Mouse (Mus musculus): ENCODE results near the gene Ntn5. TPM values are rescaled to one million over a fixed set of nuclear protein-coding genes. Genes with fewer than 3 reads are reported as not detected.

The Ntn5 gene
- polyA plus RNA-seq, 1 experiment = 4.4 TPM

DNA sequence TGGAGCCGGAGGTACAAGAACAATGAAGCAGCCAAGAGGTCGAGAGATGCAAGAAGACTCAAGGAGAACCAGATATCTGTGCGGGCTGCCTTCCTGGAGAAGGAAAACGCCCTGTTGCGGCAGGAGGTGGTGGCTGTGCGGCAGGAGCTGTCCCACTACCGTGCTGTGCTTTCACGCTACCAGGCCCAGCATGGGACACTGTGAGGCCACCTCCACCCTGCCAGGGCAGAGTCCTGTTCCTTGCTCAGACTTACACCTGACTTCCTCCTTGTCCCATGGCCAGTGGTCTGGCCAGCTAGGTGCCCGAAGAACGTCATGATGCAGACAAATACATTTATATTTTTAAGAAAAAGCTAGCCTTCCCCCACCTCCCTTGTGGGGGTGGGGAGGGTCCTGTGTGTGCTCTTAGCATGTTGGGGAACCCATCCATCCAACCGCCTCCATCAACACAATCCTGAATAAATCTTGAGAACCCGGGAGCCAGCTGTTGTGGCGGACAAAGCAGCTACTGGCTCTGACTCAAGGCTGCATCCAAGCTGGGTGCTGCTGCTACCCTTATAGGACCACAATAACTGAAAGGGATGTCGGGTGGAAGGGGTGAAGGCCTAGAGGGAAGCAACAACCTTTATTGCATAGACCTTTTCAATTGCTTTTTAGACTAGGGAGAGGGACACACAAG lies 26.0 kb downstream of the Ntn5 start:
- WGBS = 60% methylated on average over 14 of the region's 14 CpGs

DNA sequence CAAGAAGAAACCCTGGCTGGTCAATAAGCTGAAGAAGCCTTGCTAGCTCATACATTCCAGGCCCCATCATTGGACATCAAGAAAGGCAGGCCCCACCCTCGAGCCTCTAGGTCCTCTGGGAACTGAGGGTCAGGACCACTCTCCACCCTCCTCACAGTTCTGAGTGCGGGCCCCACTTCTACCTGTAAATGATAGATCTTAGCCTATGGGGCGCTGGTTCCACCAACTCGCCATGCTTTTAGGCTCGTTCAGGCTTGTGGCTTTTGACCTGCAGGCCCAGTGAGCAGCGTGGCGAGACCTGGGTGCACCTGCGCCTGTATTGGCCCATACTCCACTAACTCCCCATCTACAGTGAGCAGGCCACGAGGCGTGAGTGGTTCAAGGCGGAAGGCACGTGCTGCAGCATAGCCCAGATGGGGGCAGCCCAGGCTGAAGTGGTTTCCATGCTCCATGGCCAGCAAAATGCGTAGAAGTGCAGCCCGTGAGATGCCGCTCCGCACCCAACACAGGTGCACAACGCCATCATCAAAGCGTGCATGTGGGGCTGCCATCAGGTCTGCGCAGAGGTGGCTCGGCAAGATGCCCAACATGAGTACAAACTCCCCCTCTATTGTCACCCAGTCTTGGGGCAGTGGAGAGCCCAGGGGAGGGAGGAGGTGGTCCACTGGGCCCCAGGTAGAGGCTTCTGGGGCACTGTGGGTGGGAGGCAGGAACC lies 26.8 kb downstream of the Ntn5 start:
- WGBS = 83% methylated on average over 20 of the region's 20 CpGs
- no peak for DNase-seq (ENCODE audit: low read depth, low spot score)

More for the DNA sequence above, 26.0 kb downstream of the Ntn5 start:
- DNase-seq (ENCODE audit: low read depth, low spot score) = no peak

DNA sequence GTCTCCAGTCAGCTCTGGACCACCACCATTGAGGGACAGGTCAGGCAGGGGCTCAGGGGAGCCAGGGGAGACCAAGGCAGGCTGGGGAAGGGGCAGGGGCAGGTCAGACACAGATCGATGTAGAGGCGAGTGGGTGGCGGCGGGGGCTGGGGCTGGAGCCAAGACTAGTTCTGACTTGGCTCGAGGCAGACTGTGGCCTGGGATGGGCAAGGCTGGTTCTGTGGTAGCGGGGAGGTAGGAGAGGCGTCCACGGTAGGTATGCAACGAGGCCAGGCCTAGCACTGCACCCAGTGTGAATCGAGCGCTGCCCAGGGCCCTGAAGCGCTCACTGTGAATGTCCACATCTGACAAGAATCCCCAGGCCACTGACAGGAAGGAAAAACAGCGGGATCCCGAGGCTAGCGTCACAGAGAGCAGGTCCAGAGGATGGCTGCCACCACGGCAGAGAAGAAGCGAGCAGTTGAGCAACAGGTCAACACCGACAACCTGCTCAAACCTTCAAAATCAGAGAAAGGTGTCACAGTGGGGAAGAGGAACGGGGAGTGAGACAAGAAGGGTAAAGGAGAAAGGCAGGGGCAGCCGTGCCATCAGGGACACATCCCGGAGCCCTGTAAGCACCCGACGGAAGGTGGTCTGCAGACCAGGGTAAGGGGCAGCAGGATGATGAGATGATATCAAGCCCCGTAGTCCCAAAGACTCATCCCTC lies 27.6 kb downstream of the Ntn5 start:
- DNase-seq (ENCODE audit: low read depth, low spot score) = no peak
- WGBS = 78% methylated on average over 24 of the region's 24 CpGs

DNA sequence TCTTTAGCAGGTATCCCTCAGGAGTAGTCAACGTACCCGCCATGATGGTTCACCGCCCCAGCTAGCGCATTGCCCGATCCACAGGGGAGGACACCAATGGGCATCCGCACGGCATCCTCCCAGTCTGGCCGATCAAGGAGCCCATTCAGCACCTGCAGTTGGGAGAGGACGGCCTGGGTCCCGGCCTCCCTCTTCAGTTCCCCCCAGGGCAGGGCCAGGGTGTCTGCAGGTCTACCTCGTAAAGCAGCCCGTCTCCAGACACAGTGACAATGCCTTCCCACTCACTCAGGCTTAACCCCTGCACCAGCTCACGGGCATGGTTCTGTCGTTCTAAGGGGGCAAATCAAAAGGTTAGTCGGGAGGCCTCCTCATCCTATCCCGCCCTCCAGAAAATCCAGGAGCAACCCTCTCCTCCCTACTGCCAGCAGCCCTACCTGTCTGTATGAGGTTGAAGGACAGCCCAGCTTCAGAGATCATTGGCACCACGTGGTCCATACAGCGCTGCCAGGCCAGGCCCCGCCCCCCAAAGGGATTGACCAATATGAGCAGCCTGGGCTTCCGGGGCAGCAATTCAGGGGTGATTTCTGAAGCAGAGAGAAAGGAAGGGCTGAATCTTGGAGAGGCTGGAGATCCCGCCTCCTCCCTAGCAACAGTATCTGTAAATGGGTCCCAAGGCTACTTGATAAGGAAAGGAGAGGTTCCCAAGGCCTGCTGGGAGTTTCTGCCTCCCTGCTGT lies 28.4 kb downstream of the Ntn5 start:
- WGBS = 52% methylated on average over 21 of the region's 21 CpGs

DNA sequence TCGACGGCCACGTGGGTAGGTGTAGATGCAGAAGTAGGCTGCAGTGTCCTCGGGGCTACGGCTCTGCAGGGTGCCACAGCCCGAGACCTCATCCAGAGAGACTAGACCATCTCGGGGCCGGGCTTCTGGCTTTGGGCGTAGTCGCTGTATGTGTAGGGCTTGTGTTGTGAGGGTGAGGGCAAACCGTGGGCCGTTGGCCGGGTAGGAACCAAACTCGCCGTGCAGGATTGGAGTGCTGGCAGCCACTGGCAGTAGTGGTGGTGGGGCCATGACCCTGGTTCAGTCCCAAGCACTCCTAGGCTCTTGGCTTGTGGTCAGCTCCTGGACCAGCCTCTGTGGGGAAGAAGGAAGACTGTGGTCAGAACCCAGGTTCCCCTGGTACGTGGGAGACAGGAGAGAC lies 29.6 kb downstream of the Ntn5 start:
- 36% methylated on average over 16 of the region's 16 CpGs for WGBS
- no peak for DNase-seq (ENCODE audit: low read depth, low spot score)

More for the DNA sequence above, 28.4 kb downstream of the Ntn5 start:
- DNase-seq (ENCODE audit: low read depth, low spot score) = no peak

DNA sequence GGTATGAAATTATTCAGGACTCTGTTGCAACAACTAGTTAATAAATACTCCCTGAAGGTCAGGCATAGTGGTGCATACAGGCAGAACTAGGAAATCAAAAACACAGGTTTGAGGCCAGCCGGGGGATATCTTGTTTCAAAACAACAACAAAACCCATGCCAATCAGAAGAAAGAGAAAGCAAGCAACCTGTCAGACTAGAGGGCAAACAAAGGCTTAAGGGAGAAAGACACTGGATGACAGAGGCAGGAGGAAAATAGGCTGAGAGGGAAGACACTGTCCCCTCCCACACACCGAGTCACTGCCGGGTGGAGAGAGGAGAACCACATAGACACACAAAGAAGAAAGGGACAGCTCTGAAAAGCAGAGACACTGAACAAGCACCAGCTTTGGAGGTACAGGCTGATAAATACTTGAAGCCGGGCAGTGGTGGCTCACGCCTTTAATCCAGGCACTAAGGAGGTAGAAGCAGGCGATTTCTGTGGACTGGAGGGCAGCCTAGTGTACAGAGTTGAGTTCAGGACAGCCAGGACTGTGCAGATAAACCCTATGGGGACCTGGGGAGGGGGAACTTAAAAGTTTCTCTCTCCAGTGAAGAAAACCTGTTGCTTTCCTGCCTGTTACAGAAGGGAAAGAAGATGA lies 30.2 kb downstream of the Ntn5 start:
- WGBS = 30% methylated on average over 6 of the region's 6 CpGs
- DNase-seq (ENCODE audit: low read depth, low spot score) = no peak

DNA sequence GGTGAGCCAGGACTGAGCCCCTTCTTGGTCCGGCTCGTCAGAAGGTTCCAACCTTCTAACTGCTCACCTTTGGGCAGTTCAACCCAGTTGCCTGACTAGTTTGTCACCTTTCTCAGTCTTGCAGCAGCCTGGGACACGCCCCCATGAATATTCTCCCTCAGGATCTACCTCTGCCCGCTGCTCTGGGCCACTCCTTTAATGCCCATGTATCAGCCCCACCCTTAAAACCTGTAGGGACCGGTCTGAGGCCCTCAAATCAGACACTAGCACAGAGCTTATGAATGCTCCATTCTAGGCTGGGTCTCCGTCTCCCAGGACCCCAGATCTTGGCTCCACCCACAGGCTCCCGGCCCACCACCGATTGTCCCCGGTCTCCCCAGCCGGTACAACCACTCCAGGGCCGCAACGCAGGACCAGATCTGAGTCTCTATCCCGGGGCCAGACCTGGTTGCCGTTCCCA lies 30.8 kb downstream of the Ntn5 start:
- 2% methylated on average over 14 of the region's 14 CpGs for WGBS

DNA sequence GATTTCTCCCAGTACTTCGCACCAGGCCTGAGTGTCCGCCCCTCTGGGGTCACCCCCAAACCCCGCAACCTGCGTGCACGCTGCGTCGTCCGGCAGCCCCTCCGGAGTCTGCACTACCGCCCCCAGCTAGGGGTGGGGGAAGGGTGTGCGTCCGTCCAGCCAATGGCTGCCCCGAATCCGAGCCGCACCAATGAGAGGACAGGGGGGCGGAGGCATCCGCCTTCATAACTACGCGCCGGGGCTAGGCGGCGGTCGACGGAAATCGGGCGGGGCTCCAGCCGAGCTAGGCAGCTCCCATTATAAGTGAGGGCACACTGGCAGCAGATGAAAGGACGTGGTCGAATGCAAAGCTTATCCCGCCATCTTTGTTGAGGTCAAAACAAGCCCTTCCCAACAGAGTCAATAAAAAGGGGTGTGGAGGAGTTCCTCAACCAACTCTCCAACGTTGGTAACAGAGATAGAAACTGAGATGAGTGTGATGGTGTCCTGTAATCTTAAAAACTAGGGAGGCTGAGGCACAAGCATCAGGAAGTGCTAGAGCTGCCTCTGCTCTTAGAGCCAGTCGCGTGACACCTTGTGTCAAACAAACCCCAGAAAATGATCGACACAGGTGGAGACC lies 31.4 kb downstream of the Ntn5 start, which contains the start of gene Rpl18:
Gene Rpl18 (plus strand): TSS at position 368 of the 619 bp plus-strand sequence.
- 2% methylated on average over 34 of the region's 34 CpGs for WGBS

More for the DNA sequence above, 30.8 kb downstream of the Ntn5 start:
- DNase-seq (ENCODE audit: low read depth, low spot score) = no peak

DNA sequence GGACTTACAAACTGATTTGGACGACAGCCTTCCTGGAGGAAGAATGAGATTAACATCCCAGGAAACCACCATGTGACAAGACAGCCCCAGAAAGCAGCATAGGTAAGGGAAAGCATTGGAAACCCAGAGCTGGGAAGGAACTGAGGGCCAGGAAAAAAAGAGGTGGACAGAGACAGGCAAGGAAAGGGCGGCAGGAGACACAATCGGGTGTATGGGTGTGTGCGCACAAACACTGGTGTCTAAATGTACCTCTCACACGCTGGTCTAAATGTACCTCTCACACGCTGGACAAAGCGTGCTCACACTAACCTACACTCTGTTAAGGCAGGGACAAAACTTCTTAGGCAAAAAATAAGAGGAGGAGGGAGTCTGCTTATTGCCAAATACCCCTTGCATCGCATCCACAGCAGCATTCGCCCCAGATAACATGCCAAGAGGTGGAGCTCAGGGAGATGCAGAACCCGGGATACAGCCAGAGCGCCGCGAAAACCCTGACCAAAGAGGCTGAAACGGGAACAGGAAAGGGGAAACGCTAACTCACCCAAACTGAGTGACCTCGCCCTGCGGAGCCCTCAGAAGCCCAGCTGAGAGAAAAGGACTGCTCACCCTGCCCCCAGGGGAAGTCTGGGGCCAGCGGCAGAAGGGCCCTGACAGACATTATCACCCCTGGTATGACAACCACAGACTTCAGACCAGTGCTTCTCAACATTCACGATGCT lies 32.1 kb downstream of the Ntn5 start:
- 60% methylated on average over 19 of the region's 19 CpGs for WGBS
- DNase-seq (ENCODE audit: low read depth, low spot score) = no peak

More for the DNA sequence above, 31.4 kb downstream of the Ntn5 start, which contains the start of gene Rpl18:
- no peak for DNase-seq (ENCODE audit: low read depth, low spot score)

DNA sequence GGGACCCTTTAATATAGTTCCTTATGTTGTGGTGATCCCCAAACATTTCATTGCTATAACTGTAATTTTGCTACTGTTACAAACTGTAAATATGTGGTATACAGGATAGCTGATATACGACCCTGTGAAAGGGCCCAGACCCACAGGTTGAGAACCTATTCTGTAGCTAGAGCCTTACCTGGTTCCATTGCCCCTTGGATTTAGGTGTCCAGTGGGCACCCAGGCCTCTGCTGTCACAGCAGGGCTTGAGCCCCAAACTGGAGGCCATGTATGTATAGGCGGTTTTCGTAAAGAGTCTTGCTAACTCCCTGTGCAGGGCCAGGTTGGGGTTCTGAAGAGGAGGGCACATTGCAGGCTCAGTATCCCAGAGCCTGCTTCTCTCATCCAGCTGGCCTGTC lies 32.6 kb downstream of the Ntn5 start:
- no peak for DNase-seq (ENCODE audit: low read depth, low spot score)
- 80% methylated on average over 3 of the region's 3 CpGs for WGBS

DNA sequence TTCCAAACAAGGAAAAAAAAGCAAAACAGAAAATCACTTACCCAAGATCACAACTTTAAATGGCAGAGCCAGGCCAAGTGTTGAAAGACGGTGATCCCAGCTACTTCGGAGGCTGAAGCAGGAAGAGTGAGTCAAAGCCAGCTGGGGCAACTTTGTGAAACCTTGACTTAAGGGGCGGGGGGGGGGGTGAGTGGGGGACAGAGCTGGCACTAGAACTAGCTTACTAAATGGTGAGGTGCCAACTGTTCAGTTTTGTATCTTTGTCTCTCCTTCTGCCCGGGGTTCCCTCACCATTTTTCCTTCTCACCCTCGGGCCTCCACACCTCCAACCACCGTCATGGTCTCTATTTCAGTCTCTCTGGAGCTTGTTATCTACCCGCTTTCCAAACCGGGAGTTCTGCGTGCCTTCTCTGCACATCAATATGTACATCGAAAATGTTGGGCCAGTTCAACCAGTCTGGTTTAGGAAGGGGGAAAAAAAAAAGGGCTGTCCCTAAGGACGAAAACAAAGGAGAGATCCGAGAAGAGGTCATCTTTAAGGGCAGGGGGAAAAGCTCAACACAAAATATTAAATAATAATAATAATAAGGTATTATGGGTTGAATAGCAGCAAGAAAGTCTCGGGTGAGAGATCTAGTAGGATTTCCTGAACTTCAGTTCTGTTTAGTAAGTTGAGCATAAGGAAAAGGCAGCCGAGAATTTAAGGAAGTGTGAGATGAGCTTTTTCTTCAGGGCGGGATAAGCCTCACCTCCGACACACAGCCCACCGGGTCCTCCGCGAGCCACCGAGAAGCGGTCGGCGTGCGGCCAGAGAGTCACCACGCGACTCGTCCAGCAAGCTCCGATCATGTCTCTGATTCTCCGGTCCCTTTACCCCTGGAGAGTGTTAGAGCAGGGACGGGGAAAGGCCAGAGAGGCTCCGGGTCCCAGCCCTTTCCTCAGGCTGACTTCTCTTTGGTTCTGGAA lies 33.4 kb downstream of the Ntn5 start:
- DNase-seq (ENCODE audit: low read depth, low spot score) = no peak
- 4% methylated on average over 31 of the region's 31 CpGs for WGBS

DNA sequence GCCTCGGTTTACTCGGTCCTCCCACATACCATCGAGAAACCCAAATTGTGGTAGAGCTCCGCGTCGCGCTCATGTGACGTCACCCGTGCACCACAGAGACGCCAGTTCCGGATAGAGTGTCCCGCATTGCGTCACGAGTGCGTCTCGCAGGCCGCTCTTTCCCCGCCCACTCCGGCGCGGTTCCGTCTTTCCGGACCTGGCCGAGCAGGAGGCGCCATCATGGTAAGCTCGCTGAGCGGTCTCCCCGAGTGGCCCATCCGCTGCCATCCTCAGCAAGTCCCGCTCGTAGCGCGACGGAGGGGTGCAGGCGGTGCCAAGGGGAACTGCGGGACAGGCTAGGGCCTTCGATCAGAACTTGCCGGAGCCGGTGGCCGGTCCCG lies 34.1 kb downstream of the Ntn5 start, which contains the start of gene Sphk2:
Gene Sphk2 (minus strand): TSS at position 85 of the 380 bp plus-strand sequence.
- no peak for DNase-seq (ENCODE audit: low read depth, low spot score)
- under 1% methylated on average over 41 of the region's 41 CpGs for WGBS

DNA sequence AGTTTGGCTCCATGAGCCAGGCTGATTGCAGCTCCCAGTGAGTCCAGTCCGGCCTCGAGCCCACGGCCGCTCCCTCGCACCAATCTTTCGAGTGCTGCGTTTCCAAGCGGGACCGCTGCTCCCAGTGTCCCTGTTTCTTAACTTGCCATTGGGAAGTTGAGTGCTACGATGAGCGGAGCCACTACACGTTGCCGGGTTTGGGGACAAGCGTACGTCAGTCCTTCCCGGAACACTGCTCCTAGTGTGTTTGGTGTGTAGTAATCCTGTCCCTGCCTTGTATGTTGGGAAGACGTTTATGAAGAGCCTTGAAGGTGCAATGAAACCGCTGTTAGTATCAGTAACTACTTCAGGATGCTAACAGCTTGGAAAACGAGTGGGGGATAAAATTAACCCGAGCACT lies 34.5 kb downstream of the Ntn5 start:
- WGBS = under 1% methylated on average over 20 of the region's 20 CpGs
- no peak for DNase-seq (ENCODE audit: low read depth, low spot score)

DNA sequence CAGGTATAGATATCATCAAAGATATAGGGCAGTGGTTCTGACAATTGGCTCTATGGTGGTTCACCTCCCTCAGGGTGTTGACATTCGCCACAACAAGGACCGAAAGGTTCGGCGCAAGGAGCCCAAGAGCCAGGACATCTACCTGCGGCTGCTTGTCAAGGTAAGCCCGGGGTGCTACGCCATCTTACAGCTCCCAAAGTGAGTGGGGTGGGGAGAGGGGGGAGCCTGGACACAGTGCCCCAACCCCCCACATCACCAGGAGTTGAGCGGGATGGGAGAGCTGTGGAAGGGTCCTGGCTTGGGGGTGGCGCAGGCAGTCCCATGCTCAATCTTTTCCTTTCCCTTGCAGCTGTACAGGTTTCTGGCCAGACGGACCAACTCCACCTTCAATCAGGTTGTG lies 35.4 kb downstream of the Ntn5 start:
- 37% methylated on average over 10 of the region's 10 CpGs for WGBS
- DNase-seq (ENCODE audit: low read depth, low spot score) = no peak

DNA sequence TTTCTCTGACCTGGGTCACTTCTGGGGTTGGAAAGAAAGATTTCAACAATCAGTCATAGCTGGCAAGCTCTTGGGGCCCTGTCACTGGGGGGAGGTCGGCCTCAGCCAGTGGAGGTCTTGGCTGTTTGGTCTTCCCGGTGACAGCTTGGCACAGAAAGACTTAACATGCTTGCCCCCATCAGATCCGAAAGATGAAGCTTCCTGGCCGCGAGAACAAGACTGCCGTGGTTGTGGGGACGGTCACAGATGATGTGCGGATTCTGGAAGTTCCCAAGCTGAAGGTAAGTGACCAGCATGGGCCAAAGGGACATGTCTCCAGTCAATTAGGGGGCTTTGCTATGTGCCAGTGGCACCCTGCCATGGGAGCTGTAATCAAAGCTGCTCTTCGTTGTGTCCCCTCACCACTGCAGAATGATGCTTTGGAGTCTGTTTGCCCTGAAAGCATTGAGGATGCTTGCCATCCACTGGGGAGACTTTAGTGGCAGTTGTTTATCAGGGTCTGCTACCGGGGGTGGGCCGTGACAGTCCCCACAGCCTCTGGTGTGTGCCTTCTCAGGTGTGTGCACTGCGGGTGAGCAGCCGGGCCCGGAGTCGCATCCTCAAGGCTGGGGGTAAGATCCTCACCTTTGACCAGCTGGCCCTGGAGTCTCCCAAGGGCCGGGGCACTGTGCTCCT lies 36.1 kb downstream of the Ntn5 start:
- DNase-seq (ENCODE audit: low read depth, low spot score) = no peak
- WGBS = 46% methylated on average over 16 of the region's 16 CpGs

DNA sequence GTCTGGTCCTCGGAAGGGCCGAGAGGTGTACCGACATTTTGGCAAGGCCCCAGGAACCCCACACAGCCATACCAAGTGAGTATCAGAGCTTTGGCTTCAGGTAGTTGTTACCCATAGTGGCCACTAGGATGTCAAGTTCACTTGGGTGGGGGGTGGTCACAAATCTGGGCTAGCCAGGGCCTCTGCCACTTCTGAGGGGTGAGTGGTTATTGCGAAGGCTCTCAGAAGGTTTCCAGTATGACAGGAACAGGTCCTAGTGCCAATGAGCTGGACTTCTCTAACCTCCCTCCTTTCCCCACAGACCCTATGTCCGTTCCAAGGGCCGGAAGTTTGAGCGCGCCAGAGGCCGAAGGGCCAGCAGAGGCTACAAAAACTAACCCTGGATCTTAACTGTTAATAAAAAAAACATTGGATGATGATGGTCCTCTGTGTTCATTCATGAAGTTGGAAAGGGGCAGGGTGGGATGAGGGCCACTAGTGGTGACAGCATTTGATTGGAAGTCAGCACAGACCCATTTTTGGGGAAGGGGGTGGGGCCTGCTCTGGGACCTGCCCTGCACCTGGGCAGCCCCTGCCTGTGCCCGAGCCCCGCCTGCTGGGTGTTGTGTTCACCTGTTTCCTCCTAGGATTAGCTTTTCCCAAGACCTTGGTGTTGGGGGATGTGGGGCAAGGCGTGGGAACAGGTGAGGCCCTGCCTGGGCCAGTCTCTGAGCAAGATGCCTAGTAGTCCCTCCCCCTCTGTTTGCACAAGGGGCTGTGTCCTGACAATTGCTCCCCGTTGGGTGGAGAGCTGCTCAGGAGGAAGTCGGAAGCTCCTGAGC lies 36.8 kb downstream of the Ntn5 start, which contains the start of gene Fam83e:
Gene Fam83e (plus strand): TSS at position 800 of the 821 bp plus-strand sequence.
- WGBS = 35% methylated on average over 14 of the region's 14 CpGs
- no peak for DNase-seq (ENCODE audit: low read depth, low spot score)
